Mouse (Mus musculus): ENCODE measurements around the gene Plin1. TPM values are rescaled to one million over a fixed set of nuclear protein-coding genes. Genes with fewer than 3 reads are reported as not detected.

Plin1 gene
- polyA plus RNA-seq, 1 experiment from 2014 or later = 0.17 TPM

GRCm38 (mm10) chr7:79679186-79679585, 53.5 kb downstream of the Plin1 start:
- Histone ChIP-seq H3K9me3 (ENCODE audit: control insufficient read depth, low read length) (no peaks in the 10 kb centered on the region), H3K36me3 (ENCODE audit: control insufficient read depth, insufficient read depth, low read length) (no peaks in the 10 kb centered on the region), H3K27me3 (ENCODE audit: control insufficient read depth, insufficient read depth, low read length) (no peaks in the 10 kb centered on the region), H3K9ac (replicated peaks; ENCODE audit: low read depth, low read length) (no peak overlapping the region), H3K4me3 (ENCODE audit: low read depth, low read length) (no peak overlapping the region), H3K27ac (ENCODE audit: low read depth, low read length) (no peak overlapping the region), H3K4me1 (ENCODE audit: control insufficient read depth, insufficient read depth, low read length) (no peaks in the 10 kb centered on the region), H3K4me2 (ENCODE audit: low read depth, low read length) (no peak overlapping the region)
- no peak for ATAC-seq (ENCODE audit: low read depth)

- Histone ChIP-seq H3K27me3 (ENCODE audit: control insufficient read depth, insufficient read depth, low read length) (no peaks in the 10 kb centered on the region), H3K4me1 (ENCODE audit: control insufficient read depth, insufficient read depth, low read length) (no peaks in the 10 kb centered on the region), H3K4me3 (ENCODE audit: low read depth, low read length) (no peak overlapping the region), H3K36me3 (ENCODE audit: control insufficient read depth, insufficient read depth, low read length) (no peaks in the 10 kb centered on the region), H3K4me2 (ENCODE audit: low read depth, low read length) (no peak overlapping the region), H3K9me3 (ENCODE audit: control insufficient read depth, low read length) (no peaks in the 10 kb centered on the region), H3K27ac (ENCODE audit: low read depth, low read length) (no peak overlapping the region), H3K9ac (replicated peaks; ENCODE audit: low read depth, low read length) (no peak overlapping the region)
- no peak for ATAC-seq (ENCODE audit: low read depth)
- WGBS = 96% methylated on average over 4 of the region's 4 CpGs
Observed at GRCm38 (mm10) chr7:79670900-79671604, 61.7 kb downstream of the Plin1 start.

Other genes starting within 250 kb of the Plin1 start
- 3.9 and 4.0 TPM in 2 replicates for gene Rhcg, start 115.2 kb downstream of the Plin1 start, polyA plus RNA-seq (2014; fragmentation: Nextera tagmentation; extraction: Ambion mirVana)
- gene Ticrr, start 72.7 kb downstream of the Plin1 start, polyA plus RNA-seq (2014; fragmentation: Nextera tagmentation; extraction: Ambion mirVana) = 0.98 and 1.4 TPM in 2 replicates
- 1.3 and 2.3 TPM in 2 replicates for gene Kif7, start 17.2 kb downstream of the Plin1 start, polyA plus RNA-seq (2014; fragmentation: Nextera tagmentation; extraction: Ambion mirVana)
- gene Pex11a, start 10.2 kb upstream of the Plin1 start, polyA plus RNA-seq (2014; fragmentation: Nextera tagmentation; extraction: Ambion mirVana) = 13.4 and 16.2 TPM in 2 replicates
- 0.08 and 0.12 TPM in 2 replicates for gene Wdr93, start 10.3 kb upstream of the Plin1 start, polyA plus RNA-seq (2014; fragmentation: Nextera tagmentation; extraction: Ambion mirVana)
- not detected in 2 replicates for gene Mesp1, start 60.9 kb upstream of the Plin1 start, polyA plus RNA-seq (2014; fragmentation: Nextera tagmentation; extraction: Ambion mirVana)
- gene Mesp2, start 77.8 kb upstream of the Plin1 start, polyA plus RNA-seq (2014; fragmentation: Nextera tagmentation; extraction: Ambion mirVana) = 0.71 and 1.2 TPM in 2 replicates
- 0.95 and 7.2 TPM in 2 replicates for gene Anpep, start 128.2 kb upstream of the Plin1 start, polyA plus RNA-seq (2014; fragmentation: Nextera tagmentation; extraction: Ambion mirVana)
- gene Ap3s2, start 187.7 kb upstream of the Plin1 start, polyA plus RNA-seq (2014; fragmentation: Nextera tagmentation; extraction: Ambion mirVana) = 42.0 and 48.8 TPM in 2 replicates
- 18.9 and 20.1 TPM in 2 replicates for gene Arpin, start 202.5 kb upstream of the Plin1 start, polyA plus RNA-seq (2014; fragmentation: Nextera tagmentation; extraction: Ambion mirVana)